Mouse (Mus musculus) embryo, embryonic 11 days (tissue): ENCODE data around the gene Cenpa.
"Not testable (repeated sequence)": the region's sequence is repeated elsewhere in the genome, so short reads cannot be mapped to it uniquely, and the experiment has no call there.

Experiments
- DNase-seq: peaks from one replicate; pipeline ENCODE4 v3.0.0-alpha.2; 2015

Gene Cenpa

DNA sequence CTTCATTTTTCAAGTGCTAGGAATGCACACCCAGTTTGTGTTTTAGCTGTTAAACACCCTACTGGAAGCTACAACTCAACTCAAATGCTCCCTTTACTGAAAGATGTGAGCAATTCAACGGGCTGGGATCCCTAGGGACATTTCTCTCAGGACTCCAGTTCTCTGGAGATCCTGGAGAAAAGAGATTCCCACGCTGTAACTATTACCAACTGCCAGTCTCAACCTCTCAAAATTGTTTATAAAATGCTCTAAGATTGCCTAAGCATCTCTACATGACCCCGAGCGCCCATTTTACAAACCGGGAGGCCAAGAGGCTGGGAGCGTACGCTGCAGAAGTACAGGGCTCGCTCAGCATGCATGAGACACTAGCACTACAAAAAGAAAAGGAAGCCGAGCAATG lies 19.2 kb upstream of the Cenpa start:
- no peak for DNase-seq

DNA sequence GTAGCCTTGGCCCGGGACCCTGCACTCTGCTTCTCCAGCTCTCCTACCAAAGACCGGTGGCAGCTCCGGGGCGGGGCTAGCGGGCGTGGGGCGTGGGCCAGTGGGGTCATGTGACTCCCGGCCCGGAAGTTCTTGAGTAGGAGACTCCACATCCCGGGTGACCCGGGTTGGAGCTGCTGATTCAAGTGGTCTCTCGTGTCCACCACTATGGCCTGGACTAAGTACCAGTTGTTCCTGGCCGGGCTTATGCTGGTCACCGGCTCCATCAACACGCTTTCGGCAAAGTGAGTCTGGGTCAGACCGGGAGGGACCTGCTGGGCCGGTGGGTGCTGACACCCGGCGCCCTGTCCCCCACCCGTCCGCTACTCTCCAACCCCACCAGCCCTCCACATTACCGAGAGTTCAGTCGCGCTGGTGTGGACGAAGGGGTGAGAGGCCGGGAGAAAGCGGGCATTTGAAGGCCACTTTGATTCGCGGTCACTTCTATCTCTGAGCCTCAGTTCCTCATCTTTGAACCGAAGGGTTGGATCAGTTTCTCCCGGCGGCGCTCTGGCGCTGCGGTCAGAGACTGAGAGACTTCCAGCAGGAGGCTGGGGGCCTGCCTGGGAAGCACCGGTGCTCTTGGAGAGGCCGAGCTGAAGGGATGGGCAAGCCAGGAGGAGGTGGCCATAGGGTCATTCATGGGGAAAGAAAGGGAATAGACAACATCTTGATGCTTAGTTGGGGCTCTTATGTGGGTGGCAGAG lies 18.6 kb upstream of the Cenpa start, which contains the start of gene Slc35f6:
Slc35f6 (plus strand) TSS at position 119 of the 746 bp plus-strand sequence.
- peak; percentile 93 for DNase-seq

GRCm38 (mm10) chr5:30649558-30649957 lies 17.0 kb upstream of the Cenpa start:
- DNase-seq: no peak

DNA sequence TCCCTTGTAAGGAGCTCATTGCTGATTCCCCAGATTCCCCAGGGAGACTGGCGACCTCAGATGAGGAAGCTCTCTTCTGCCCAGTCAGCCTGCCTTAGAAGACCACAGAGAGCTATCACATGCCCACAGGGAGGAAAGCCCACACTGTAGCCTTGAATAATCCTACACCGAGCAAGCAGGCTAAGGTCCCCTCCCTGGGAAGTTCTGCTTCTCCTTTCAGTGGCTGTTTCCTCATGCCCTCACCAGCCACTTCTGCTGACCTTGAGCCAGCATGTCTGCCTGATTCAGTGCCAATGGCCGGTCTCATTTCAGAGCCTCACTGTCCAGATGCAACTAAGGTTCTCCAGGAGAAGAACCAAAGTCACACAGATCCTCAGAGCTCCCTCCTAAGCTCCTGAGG lies 15.8 kb upstream of the Cenpa start:
- no peak for DNase-seq

GRCm38 (mm10) chr5:30651554-30651953 lies 15.0 kb upstream of the Cenpa start:
- DNase-seq: no peak

GRCm38 (mm10) chr5:30653246-30653645 lies 13.3 kb upstream of the Cenpa start:
- DNase-seq: no peak

DNA sequence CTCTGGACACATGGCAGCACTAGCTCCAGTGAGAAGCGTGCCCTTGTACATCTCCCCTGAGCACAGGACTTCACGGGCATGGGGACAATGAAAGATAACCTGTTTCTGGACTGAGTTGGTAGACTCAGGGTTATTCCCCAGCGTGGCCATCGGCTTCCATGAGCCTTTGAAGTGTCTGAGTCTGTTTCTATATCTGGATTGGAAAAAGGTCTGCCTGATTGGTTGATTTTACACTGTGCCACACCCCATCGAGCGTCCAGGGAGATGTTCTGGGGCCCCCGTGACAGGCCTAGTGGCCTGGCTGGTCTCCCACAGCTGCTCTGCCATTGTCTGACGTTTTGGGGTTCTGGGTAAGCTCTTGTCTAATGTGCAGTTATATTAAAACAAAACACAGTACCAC lies 11.5 kb upstream of the Cenpa start:
- DNase-seq: no peak

GRCm38 (mm10) chr5:30655526-30656195 lies 10.9 kb upstream of the Cenpa start:
- DNase-seq: no peak

DNA sequence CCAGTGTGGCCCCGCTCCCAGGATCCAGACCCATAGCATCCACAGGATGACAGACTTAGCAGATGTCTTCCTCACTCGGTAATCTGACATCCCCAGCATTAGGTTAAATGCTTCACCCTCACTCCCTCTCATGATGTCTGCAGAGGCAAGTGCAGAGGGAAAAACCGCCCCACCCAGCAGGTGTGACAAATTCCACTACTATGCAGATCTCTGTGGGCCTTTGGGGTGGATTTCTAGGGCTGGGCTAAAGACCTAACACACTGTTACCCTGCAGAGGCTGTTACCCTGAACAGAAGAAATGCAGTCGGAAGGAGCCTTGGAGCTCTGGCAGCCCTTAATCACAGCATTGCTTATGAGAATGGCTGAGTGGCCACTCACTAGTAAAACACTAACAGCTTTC lies 7.5 kb upstream of the Cenpa start:
- DNase-seq: no peak

DNA sequence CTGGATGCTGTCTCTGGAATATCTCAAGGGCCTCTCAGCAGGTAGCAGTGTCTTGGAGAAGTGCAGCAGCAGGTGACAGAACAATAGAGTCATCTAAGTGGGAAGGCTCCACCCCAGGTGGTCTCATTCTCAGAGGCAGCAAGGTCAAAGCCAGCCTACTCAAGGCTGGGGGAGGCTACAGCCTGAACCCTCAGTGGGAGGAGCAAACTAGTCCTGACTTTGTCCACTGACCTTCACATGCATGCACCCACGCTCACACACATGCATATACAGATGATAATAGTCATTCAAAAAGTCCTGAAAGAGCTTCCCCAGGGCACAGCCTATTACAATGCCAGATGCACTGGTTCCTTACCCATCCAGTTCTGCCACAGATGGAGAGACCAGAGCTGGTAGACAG lies 6.3 kb upstream of the Cenpa start:
- DNase-seq: no peak

- DNase-seq: no peak
Measured at GRCm38 (mm10) chr5:30660813-30661212, 5.8 kb upstream of the Cenpa start.

GRCm38 (mm10) chr5:30665360-30665759 lies 1.2 kb upstream of the Cenpa start:
- no peak for DNase-seq

- DNase-seq: no peak
Measured at GRCm38 (mm10) chr5:30665968-30666367, 609 bp upstream of the Cenpa start.

DNA sequence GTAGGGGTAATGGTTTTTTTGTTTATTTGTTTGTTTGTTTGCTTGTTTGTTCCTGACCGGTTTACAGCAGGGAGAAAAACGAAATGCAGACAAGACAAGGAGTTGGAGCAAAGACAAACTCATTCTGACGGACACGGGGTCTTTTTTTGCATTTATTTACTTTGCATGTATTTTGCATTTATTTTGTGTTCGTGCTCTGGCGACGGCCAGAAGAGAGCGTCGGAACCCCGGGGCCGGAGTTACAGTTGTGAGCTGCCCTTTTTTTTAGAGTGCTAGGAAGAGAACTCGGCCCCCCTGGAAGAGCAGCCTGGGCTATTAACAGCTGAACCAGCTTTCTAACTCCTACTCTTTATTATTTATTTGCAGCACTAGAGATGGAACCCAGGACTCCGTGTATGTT lies 638 bp downstream of the Cenpa start:
- peak; percentile 19 for DNase-seq

GRCm38 (mm10) chr5:30667686-30668085 lies 1.1 kb downstream of the Cenpa start:
- DNase-seq: peak; percentile 6

GRCm38 (mm10) chr5:30668637-30669495 lies 2.3 kb downstream of the Cenpa start:
- DNase-seq: no peak

- DNase-seq: no peak
Measured at GRCm38 (mm10) chr5:30669496-30669830, 2.9 kb downstream of the Cenpa start.

DNA sequence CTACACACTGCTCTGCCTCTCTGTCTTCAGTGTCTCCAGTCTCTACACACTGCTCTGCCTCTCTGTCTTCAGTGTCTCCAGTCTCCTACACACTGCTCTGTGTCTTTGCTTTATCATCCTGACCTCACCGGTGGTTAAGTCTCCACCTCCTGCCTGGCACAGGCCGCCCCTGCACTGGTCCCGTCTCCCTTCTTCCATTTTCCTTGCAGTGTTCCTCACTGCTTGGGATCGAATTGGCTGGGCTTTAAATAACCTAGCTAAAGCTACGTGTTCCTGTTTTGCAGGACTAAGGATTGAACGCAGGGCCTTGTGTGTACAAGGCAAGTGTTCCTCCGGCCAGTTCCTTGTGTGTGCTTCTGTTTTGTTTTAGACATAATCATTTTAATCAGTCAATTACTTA lies 3.5 kb downstream of the Cenpa start:
- DNase-seq: no peak

- no peak for DNase-seq
Measured at GRCm38 (mm10) chr5:30674001-30674400, 7.4 kb downstream of the Cenpa start.

GRCm38 (mm10) chr5:30676800-30677199 lies 10.2 kb downstream of the Cenpa start:
- DNase-seq: no peak

GRCm38 (mm10) chr5:30678069-30678468 lies 11.5 kb downstream of the Cenpa start:
- DNase-seq: not testable (repeated sequence)

GRCm38 (mm10) chr5:30678722-30679296 lies 12.2 kb downstream of the Cenpa start:
- no peak for DNase-seq

- DNase-seq: no peak
Measured at GRCm38 (mm10) chr5:30679593-30679992, 13.0 kb downstream of the Cenpa start.
